Mouse (Mus musculus) thymus, adult 2 months (tissue): ENCODE results near the gene Slc39a11. TPM values are rescaled to one million over a fixed set of nuclear protein-coding genes. Genes with fewer than 3 reads are reported as not detected.

Source experiments
- DNase-seq: peaks from one replicate; pipeline ENCODE4 v3.0.0; 2021
- H3K27ac ChIP-seq: fragments of 200-500 bp; 2 replicates; pipeline ENCODE4 v1.5.1; 2012; ENCODE audit warnings: low read length, control low read depth; ENCODE audit not compliant: control insufficient read depth, insufficient read depth
- H3K27me3 ChIP-seq: fragments of 200-500 bp; 2 replicates; pipeline ENCODE4 v1.6.1; 2012; ENCODE audit warnings: mild to moderate bottlenecking, low read length, moderate library complexity, mixed read lengths; ENCODE audit not compliant: control insufficient read depth, insufficient read depth
- H3K36me3 ChIP-seq: fragments of 200-500 bp; 2 replicates; pipeline ENCODE4 v1.6.1; 2012; ENCODE audit warnings: mild to moderate bottlenecking, low read length, moderate library complexity; ENCODE audit not compliant: control insufficient read depth, insufficient read depth
- H3K4me1 ChIP-seq: fragments of 200-500 bp; replicated peaks from 2 replicates; pipeline ENCODE4 v1.6.1; 2012; ENCODE audit warnings: low read length; ENCODE audit not compliant: control insufficient read depth, insufficient read depth
- H3K4me3 ChIP-seq: fragments of 200-500 bp; 2 replicates; pipeline ENCODE4 v1.5.1; 2012; ENCODE audit warnings: mild to moderate bottlenecking, low read length, control low read depth, moderate library complexity; ENCODE audit not compliant: control insufficient read depth, insufficient read depth
- CTCF ChIP-seq: fragments of 200-500 bp; IDR thresholded peaks from 2 replicates; pipeline ENCODE4 v1.5.1; 2012; ENCODE audit warnings: mild to moderate bottlenecking, control low read depth, low read length, moderate library complexity, borderline replicate concordance; ENCODE audit not compliant: control insufficient read depth, poor library complexity, insufficient read depth; ENCODE audit errors: extremely low read depth
- POLR2A ChIP-seq: fragments of 200-500 bp; IDR thresholded peaks from 2 replicates; pipeline ENCODE4 v1.6.1; 2012; ENCODE audit warnings: mild to moderate bottlenecking, low read length, control low read depth, moderate library complexity; ENCODE audit not compliant: control insufficient read depth, poor library complexity, insufficient read depth; ENCODE audit errors: extremely low read depth
- WGBS: fragments of 180-500 bp; shearing (Covaris S2); methylation state at CpG from one replicate; pipeline ENCODE4 v1.1.7; 2018; 5-methylcytosine and 5-hydroxymethylcytosine counted together
- polyA plus RNA-seq: library from polyadenylated mRNA; depleted of rRNA; stranded (reverse); fragments of >200 nt; gene quantifications from 2 replicates; pipeline ENCODE4 v1.2.3, GENCODE M21; 2012

The Slc39a11 gene
- polyA plus RNA-seq, 1 experiment: 18.0 TPM

- no peak for DNase-seq
- Histone ChIP-seq H3K4me3 (no peak overlapping the region), H3K36me3 (peaks cover 72% of the 10 kb centered on the region), H3K4me1 (peaks cover 5% of the 10 kb centered on the region), H3K27me3 (no peaks in the 10 kb centered on the region), H3K27ac (no peak overlapping the region)
- WGBS: 93% methylated on average over 18 of the region's 18 CpGs
- TF ChIP-seq POLR2A: no peak
- TF ChIP-seq CTCF: no peak
Measured at GRCm38 (mm10) chr11:113654561-113655270, 4.8 kb upstream of the Slc39a11 start.

GRCm38 (mm10) chr11:113654105-113654504 is 4.2 kb upstream of the Slc39a11 start:
- H3K36me3 ChIP-seq: peaks cover 66% of the 10 kb centered on the region
- TF ChIP-seq POLR2A: no peak
- no peak for TF ChIP-seq CTCF
- no peak overlapping the region for H3K4me3 ChIP-seq
- H3K4me1 ChIP-seq: peaks cover 6% of the 10 kb centered on the region
- no peaks in the 10 kb centered on the region for H3K27me3 ChIP-seq
- 97% methylated on average over 15 of the region's 15 CpGs for WGBS
- no peak overlapping the region for H3K27ac ChIP-seq
- no peak for DNase-seq

- Histone ChIP-seq H3K27ac (no peak overlapping the region), H3K27me3 (no peaks in the 10 kb centered on the region), H3K36me3 (peaks cover 53% of the 10 kb centered on the region), H3K4me1 (peaks cover 14% of the 10 kb centered on the region), H3K4me3 (no peak overlapping the region)
- WGBS: 95% methylated on average over 6 of the region's 6 CpGs
- TF ChIP-seq POLR2A (no peak), CTCF (no peak)
- DNase-seq: no peak
Measured at GRCm38 (mm10) chr11:113652516-113652915, 2.6 kb upstream of the Slc39a11 start.

- Histone ChIP-seq H3K27me3 (no peaks in the 10 kb centered on the region), H3K4me3 (no peak overlapping the region), H3K27ac (no peak overlapping the region), H3K36me3 (peaks cover 47% of the 10 kb centered on the region), H3K4me1 (peaks cover 14% of the 10 kb centered on the region)
- peak; percentile 49 for DNase-seq
- TF ChIP-seq CTCF: 0 out of 2 replicates have a peak, but pooled peaks have one; percentile 29
- TF ChIP-seq POLR2A: no peak
- 70% methylated on average over 8 of the region's 8 CpGs for WGBS
Measured at GRCm38 (mm10) chr11:113651907-113652273, 2.0 kb upstream of the Slc39a11 start.

DNA sequence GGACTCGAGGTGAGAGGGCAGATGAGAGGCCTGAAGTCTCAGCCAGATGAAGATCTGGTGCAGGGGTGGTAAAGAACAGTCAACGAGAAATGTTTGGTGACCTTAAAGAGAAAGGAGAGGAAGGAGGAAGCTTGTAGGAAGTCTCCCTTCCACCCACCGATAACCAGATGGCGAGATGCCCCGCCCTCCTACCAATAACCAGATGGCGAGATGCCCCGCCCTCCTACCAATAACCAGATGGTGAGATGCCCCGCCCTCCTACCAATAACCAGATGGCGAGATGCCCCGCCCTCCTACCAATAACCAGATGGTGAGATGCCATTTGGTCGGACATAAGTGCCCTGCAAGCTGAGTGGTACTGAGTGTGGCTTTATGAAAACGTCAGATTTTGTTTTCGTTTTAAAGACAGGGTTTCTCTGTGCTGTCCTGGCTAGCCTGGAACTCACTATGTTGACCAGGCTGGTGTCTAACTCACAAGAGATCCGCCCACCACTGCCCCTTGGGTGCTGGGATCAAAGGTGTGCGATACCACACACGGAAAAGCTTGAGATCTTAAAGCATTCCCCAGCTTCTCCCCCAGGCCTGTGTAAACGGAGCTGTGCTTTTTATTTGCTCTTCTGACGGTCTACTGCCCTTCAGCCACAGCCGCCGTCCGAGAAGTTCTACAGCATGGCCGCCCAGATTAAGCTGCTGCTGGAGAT is 1.5 kb upstream of the Slc39a11 start:
- no peak for DNase-seq
- H3K27me3 ChIP-seq: no peaks in the 10 kb centered on the region
- TF ChIP-seq CTCF: no peak
- H3K4me3 ChIP-seq: no peak overlapping the region
- H3K36me3 ChIP-seq: peaks cover 41% of the 10 kb centered on the region
- 87% methylated on average over 22 of the region's 22 CpGs for WGBS
- no peak overlapping the region for H3K27ac ChIP-seq
- peaks cover 14% of the 10 kb centered on the region for H3K4me1 ChIP-seq

- Histone ChIP-seq H3K27me3 (no peaks in the 10 kb centered on the region), H3K27ac (peak within 1 kb of the TSS; percentile 28; the same call in 1 of the 2 replicates), H3K4me1 (peaks cover 14% of the 10 kb centered on the region), H3K4me3 (peak within 1 kb of the TSS; percentile 82), H3K36me3 (peaks cover 16% of the 10 kb centered on the region)
- WGBS: 57% methylated on average over 26 of the region's 26 CpGs
- no peak for DNase-seq
- no peak for TF ChIP-seq CTCF
- no peak for TF ChIP-seq POLR2A
Measured at GRCm38 (mm10) chr11:113648690-113649352, 1.1 kb downstream of the Slc39a11 start, which contains the start of gene Cog1. Gene Cog1, plus strand, starts transcription at chr11:113649169.
